Mouse (Mus musculus) WW6 (cell line): ENCODE results near the gene Palm3.
A peak's percentile ranks its signal among the peaks of the same experiment; 100 is the strongest.
"Not testable (repeated sequence)": the region's sequence is repeated elsewhere in the genome, so short reads cannot be mapped to it uniquely, and the experiment has no call there.

Source experiments
- DNase-seq: peaks from one replicate; pipeline ENCODE4 v3.0.0-alpha.2; 2013; ENCODE audit warnings: low read depth, low spot score

Gene Palm3

GRCm38 (mm10) chr8:84021096-84021495 lies at the start of gene Palm3:
TSS of gene Palm3 (plus strand) at chr8:84021471.
- no peak for DNase-seq

- no peak for DNase-seq
These were observed 49.6 kb upstream of the Palm3 start for GRCm38 (mm10) chr8:83971661-83972060.

- DNase-seq, result peak; percentile 99
These were observed 48.8 kb upstream of the Palm3 start, which contains the start of gene Prkaca for GRCm38 (mm10) chr8:83972150-83973120. TSS of gene Prkaca (plus strand) at chr8:83972993.

- no peak for DNase-seq
These were observed 47.9 kb upstream of the Palm3 start for GRCm38 (mm10) chr8:83973161-83974031.

- DNase-seq, result no peak
These were observed 46.8 kb upstream of the Palm3 start for GRCm38 (mm10) chr8:83974521-83974920.

GRCm38 (mm10) chr8:83976101-83976630 lies 45.1 kb upstream of the Palm3 start:
- no peak for DNase-seq

- DNase-seq, result no peak
These were observed 44.4 kb upstream of the Palm3 start for GRCm38 (mm10) chr8:83976779-83977350.

GRCm38 (mm10) chr8:83977646-83978045 lies 43.6 kb upstream of the Palm3 start:
- DNase-seq, result no peak

- no peak for DNase-seq
These were observed 43.1 kb upstream of the Palm3 start for GRCm38 (mm10) chr8:83978200-83978599.

- DNase-seq, result no peak
These were observed 41.0 kb upstream of the Palm3 start for GRCm38 (mm10) chr8:83980250-83980649.

- no peak for DNase-seq
These were observed 40.4 kb upstream of the Palm3 start for GRCm38 (mm10) chr8:83980845-83981244.

GRCm38 (mm10) chr8:83981533-83981932 lies 39.7 kb upstream of the Palm3 start:
- DNase-seq, result no peak

GRCm38 (mm10) chr8:83982449-83982848 lies 38.8 kb upstream of the Palm3 start:
- no peak for DNase-seq

GRCm38 (mm10) chr8:83983222-83983621 lies 38.0 kb upstream of the Palm3 start:
- not testable (repeated sequence) for DNase-seq

- DNase-seq, result no peak
These were observed 32.0 kb upstream of the Palm3 start for GRCm38 (mm10) chr8:83989243-83989642.

GRCm38 (mm10) chr8:83990170-83990569 lies 31.1 kb upstream of the Palm3 start:
- no peak for DNase-seq

- DNase-seq, result no peak
These were observed 28.8 kb upstream of the Palm3 start for GRCm38 (mm10) chr8:83992488-83992887.

GRCm38 (mm10) chr8:83994030-83994429 lies 27.2 kb upstream of the Palm3 start:
- DNase-seq, result no peak

- DNase-seq, result no peak
These were observed 25.3 kb upstream of the Palm3 start for GRCm38 (mm10) chr8:83995973-83996372.

- DNase-seq, result no peak
These were observed 24.4 kb upstream of the Palm3 start for GRCm38 (mm10) chr8:83996567-83997505.
